Mouse (Mus musculus) embryo, embryonic 11.5 days (tissue): ENCODE measurements at regions not wholly inside any gene's neighbourhood (a gene's known extent, or its start where the extent isn't known, plus 50 kb on each side); places are given as distances from the start of the nearest gene placed in this dataset.
A peak's percentile ranks its signal among the peaks of the same experiment; 100 is the strongest.

Source experiments
- DNase-seq: peaks from one replicate; pipeline ENCODE4 v3.0.0-alpha.2; 2012; ENCODE audit warnings: low read depth, low spot score

DNA sequence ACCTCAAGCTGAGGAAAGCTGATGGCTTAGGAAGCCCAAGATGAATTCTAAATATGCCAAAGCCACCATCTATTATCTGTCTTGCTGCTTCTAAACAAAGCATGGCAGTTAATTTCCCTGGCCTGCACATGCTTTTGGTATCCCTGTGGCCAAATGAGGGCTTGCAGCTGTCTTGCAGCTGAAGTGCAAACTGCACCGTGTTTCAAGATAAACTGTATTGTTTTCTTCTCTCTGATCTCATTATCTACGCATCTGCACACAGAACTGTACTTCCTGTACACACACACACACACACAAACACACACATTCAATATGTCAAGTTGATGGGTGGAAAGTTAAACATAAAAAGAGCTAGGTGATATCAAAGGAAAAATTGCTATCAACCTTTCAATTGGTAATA, 221.7 kb upstream of the Veph1 start:
- no peak for DNase-seq

DNA sequence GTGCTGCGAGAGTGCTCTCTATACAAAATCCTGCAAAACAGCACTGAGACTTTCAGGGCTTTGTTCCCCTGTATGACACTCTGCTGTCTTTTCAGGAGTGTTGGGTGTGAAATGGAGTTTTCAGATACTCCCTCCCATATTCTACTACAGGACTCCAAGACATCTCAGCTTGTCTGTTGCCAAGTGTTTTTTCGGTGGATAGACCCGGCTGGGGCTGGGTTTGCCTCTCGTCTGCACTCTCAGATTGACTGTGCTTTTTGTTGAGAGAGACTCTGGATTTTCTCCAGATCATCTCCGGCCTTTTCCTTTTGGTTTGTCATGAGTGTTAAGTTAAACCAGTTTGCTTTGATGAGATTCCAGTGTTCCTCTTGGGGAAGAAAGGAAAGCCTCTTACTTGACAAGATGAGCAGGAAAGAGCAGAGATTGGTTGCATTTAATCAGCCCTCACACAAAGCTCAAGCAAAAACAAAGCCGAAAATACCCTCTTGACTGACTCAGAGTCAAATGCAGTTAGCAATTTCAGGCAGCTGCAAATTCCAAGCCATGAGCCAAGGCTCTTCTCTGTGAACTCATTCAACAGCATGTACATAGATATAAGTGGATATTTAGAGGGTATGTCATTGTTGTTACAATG, 219.3 kb upstream of the Veph1 start:
- DNase-seq: no peak

GRCm38 (mm10) chr3:66514587-66514986, 217.9 kb upstream of the Veph1 start:
- no peak for DNase-seq

DNA sequence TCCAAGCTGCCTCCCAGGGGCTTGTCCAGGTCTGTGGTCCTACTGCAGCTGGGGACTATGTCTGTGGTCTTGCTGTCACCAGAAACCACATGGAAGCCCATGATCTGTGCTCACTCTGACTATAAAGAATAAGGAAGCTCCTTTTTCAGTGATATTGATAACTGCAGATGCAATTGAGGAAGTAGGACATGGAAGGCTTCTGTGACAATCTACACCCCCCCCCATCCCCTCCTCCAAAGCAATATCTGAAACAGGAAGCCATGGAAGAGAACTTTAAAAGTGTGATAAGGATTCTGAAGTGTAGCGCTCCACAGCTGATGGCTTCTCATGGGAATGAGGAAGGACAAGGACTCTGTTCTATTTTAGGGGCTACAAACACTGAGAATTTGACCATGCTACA, 215.8 kb upstream of the Veph1 start:
- DNase-seq: no peak

GRCm38 (mm10) chr3:66510455-66510854, 213.8 kb upstream of the Veph1 start:
- no peak for DNase-seq

DNA sequence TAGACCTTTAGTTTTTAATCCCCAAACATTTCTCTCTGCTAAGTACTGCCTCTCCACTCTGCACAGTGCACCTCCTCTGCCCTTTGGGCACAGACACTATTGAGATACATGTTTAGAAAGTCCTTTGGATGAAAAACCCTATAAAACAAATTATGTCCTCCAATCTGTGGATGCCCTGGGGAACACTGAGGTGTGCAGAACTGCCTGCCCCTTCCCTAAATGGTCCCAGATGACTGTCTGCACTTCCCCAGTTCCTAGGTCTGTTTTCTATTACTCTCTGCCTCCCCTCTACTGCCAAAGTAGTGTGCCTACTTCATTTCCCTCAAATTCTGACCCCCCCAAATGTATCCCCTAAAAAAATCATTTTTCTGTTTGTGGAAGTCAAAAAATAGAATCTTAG, 209.5 kb upstream of the Veph1 start:
- DNase-seq: no peak

GRCm38 (mm10) chr3:66505476-66506076, 208.9 kb upstream of the Veph1 start:
- no peak for DNase-seq

GRCm38 (mm10) chr3:66504717-66505116, 208.1 kb upstream of the Veph1 start:
- DNase-seq: no peak

GRCm38 (mm10) chr3:66503615-66504014, 207.0 kb upstream of the Veph1 start:
- DNase-seq: no peak

- DNase-seq: no peak
These were observed 205.2 kb upstream of the Veph1 start for GRCm38 (mm10) chr3:66501865-66502264.

- DNase-seq: no peak
These were observed 197.9 kb upstream of the Veph1 start for GRCm38 (mm10) chr3:66494442-66495113.

DNA sequence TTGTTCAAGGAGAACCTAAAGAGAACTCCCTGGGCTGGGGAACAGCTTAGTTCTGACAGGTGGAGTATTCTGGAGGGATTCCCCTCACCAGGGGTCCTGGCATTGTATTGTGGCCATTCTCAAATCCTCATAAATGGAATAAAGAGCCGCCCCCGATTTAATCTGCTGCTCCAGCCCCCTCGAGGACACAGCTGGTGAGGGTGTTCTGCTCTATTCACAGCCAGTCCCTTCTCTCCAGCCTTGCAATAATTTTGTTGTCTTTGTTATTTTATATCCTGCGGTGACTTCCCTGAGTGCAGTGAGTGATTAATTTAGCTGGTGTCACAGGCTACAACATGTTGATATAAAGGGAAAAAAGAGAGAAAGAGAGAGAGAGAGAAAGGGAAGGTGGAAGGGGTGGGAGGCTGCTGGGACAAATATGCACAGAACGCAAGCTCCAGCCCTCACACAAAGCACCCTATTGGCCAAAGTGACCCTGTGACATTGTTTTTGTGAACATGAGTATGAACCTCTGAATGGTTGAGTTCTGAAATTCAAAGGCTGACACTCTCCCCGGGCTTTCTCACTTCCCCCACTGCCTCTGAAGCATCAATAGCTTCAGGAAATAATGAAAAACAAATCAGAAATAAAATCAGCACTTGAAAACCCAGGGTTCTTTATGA, 194.2 kb upstream of the Veph1 start:
- DNase-seq: no peak

DNA sequence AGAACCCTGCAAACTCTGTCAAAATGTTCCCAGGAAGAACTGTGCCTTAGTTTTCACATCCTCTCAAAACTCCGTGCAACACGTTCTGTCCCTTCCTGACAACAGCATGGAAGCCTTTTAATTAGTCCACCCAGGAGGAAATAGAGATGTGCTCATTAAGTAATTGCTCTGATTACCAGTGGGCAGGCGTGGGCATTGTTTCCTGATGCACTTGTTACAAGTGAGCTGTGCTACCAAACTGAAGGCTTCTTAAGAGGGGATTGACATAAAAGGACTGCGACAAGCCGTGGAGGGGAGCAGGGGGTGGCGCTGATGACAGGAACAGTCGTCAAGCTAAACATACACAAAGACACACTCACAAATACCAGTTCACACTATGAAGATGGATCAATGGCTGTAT, 192.1 kb upstream of the Veph1 start:
- DNase-seq: no peak

DNA sequence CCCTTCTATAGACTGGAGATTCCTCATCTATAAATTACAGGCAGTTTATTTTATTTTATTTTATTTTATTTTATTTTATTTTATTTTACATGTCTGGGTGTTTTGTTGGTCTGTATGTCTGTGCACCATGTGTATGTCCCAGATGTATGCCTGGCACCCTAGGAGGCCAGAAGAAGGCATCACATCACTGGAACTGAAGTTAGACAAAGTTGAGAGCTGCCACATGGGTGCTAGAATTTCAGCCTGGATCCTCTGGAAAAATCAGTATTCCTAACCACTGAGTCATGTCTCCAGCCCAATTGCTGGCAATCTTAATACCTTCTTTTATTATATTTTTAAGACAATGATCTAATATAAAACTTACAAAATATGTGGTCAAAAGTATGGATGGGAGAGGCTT, 190.0 kb upstream of the Veph1 start:
- DNase-seq: no peak

- no peak for DNase-seq
These were observed 189.5 kb upstream of the Veph1 start for GRCm38 (mm10) chr3:66486184-66486583.

GRCm38 (mm10) chr3:66480718-66481117, 184.1 kb upstream of the Veph1 start:
- DNase-seq: no peak

GRCm38 (mm10) chr3:66479266-66479665, 182.6 kb upstream of the Veph1 start:
- DNase-seq: peak; percentile 20

- no peak for DNase-seq
These were observed 169.7 kb upstream of the Veph1 start for GRCm38 (mm10) chr3:66466321-66466720.

GRCm38 (mm10) chr3:66465371-66465770, 168.7 kb upstream of the Veph1 start:
- DNase-seq: no peak

- DNase-seq: no peak
These were observed 165.7 kb upstream of the Veph1 start for GRCm38 (mm10) chr3:66462341-66462740.

DNA sequence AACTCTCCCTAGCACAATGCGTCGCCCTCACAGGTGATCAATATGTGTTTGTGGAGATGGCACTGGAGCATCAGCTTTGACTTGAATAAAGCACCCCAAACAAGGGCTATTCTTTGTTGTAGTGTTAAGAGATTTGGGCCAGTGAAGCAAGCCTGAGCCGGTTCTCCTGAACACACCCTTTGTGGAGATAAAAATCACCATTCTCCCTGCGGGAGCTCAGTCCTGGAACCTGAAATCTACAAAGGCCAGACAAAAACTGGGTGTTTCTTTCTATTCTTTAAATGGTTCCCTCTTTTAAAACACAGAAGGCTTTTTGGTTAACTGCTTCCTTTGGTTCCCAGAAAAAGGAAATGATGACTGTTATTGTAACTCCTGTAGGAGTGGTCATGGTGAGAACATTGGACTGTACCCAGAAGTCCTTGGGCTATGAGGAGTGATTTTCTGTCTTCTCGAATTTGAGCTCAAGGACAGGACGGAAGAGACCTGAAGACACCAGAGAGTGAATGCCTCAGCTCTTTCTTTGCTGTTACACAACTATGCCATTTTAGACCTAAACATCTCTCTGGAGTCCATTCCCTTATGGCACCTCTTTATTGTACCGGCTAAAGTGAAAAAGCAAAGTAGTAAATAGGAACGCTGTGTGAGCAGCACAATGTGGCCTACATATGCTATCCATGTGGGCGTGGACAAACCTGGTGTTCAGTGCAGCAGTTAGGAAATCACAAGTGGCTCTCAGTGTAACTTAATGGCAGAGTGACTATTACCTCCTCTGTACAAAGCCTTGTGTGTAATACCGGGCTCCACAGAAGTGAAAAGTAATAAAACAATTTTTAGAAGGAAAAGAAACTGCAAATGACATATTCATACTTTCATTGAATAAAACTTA, 149.9 kb upstream of the Veph1 start:
- DNase-seq: no peak

- DNase-seq: no peak
These were observed 136.6 kb upstream of the Veph1 start for GRCm38 (mm10) chr3:66433216-66433615.
